Mouse (Mus musculus) urinary bladder, adult 2 months (tissue): ENCODE measurements at regions not wholly inside any gene's neighbourhood (a gene's known extent, or its start where the extent isn't known, plus 50 kb on each side); places are given as distances from the start of the nearest gene placed in this dataset.

Experiments used
- DNase-seq: peaks from one replicate; pipeline ENCODE4 v3.0.0; 2022; ENCODE audit warnings: low spot score

DNA sequence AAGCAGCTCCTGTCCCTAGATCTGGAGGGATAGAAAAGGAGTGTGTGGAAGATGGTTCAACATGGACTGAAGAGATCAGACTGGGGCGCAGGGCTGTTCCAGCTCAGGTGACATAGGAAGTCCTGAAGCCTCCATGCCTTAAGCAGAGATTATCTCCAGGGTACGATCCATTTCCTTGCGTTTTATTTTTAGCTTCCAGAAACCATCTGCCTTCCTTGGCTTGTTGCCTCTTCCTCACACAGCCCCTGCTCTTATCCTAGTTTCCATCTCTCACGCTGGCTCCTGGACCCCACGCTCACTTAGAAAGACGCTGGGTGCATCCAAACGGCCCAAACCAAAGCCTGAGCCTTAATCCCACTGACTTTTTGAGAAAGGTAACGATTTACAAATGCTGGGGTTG lies 206.8 kb upstream of the Daam1 start:
- no peak for DNase-seq

DNA sequence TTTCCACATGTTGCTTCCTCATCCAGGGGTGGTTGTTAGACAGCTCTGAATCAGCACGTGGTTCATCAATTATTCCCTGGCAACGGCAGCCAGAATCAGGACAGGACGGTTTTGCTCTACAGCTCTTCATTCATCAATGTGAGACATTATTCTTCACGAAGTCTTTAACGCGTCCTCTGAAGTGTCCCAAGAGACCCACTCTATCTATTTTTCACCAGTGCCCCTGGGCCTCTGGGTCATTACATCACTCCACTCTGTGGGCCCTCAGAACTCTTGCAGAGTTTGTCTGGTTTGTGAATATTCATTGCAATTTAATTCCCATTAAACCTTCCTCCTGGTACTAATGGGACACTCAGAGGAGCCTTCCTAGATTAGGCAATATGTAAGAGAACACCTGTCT lies 206.2 kb upstream of the Daam1 start:
- no peak for DNase-seq

DNA sequence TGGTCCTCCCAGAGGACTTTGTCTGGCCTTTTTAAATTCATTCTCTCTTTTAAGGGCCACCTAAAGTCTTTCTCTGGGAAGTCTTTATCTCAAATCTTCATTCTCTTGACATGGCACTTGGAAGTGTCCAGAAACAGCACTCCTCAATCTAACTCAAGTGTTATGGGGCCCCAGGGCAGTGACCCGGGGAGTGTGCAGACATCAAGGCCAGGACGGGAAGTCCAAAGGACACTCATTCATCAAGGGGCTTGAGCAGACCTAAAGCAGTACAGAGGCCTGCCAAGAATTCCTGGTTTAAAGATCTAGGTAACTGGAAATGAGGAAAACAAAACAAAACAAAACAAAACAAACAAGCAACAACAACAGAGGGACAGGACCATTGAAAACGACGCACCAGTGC lies 205.8 kb upstream of the Daam1 start:
- DNase-seq: no peak

DNA sequence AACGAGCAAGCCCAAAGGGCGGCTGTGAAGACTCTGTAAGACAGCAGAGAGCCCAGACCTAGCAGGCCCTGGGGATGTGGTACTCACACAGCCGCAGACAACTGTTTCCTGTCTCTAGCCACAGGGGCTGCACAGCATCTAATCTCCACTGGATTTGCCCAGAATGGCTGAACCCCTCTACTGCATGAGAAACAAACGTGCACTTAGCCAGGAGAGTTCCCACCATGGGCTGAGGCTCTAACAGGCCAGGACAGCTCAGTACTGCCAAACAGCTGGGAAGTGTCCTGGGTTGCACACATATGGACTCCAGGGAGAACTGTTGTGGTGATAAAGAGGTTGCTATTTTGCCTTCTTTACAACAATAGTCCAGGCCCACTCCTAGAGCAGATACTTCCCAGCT lies 204.1 kb upstream of the Daam1 start:
- DNase-seq: no peak

DNA sequence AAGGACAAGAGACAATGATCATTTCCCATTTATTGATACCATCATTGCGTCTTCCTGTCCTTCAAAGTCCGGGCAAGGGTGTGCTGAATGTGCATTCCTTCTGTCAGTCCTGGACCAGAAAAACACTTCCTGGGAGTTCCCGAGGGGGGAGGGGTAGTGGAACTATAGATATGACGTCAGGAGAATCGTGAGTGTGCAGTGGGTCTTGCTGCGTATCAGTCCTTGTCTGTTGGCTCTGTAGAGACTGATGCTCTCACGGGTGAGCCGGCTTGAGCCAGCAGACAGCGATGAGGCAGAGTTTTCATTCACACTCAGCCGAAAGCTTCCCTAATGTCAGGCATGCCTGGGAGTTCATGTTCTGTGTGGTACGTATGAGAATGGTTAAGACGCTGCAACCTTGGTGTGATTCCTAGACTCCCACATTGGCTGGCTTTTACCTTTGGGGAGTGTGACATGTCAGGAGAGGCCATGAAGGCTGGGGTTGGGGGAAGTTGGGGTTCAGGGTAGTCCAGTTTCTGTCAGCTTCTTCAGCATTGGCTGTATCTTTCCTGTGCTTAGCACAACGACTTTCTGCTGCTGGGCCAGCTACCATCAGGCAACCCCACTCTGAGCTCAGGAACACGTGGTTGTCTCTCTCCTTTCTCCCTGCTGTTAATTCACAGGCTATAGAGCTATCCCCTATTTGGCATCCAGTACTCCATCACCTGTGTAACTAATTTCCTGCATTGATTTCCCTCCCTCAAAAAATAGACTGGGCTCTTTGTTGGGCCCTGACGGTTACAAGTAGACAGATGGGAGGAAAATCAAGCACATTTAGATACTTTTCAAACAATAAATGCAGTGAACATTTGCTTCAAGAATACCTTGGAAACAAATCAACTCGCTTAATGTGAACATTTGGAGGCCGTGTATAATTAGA lies 203.2 kb upstream of the Daam1 start:
- no peak for DNase-seq

DNA sequence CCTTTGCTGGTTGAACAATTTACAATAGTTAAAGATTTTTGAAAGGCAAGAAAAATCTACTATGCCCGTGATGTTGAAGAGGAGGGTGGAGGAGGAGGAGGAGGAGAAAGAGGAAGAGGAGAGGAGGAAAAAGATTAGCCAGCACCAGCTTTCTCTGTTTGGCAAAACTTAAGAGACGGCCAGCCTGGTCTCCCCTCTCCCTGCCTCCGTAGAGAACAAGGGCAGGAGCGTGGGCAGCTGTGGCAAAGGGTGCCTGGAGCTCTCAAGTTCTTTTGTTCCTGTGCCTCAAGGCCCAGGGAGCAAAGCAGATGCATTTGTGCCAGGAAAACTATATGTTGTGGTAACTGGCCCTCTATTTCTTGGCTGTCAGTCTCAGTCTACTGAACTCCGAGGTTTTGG lies 202.5 kb upstream of the Daam1 start:
- no peak for DNase-seq

DNA sequence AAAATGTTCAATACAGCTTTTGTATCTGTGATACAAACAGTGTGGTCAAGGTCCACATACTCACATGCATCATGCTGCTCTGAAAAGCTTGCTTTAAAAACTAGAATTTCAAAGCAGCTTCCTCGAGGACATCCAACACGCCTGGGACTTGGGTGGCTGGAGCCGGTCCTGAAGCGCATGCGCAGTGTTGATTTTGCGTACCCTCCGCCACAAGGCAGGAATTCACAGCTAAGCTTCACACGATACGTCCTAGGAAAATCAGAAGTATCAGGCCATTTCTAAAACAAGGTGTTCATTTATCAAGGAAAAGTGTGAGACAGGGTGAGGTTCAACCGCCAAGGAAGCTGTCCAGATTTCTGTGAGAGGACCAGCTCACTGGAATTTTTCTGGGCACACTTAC lies 202.1 kb upstream of the Daam1 start:
- DNase-seq: no peak

DNA sequence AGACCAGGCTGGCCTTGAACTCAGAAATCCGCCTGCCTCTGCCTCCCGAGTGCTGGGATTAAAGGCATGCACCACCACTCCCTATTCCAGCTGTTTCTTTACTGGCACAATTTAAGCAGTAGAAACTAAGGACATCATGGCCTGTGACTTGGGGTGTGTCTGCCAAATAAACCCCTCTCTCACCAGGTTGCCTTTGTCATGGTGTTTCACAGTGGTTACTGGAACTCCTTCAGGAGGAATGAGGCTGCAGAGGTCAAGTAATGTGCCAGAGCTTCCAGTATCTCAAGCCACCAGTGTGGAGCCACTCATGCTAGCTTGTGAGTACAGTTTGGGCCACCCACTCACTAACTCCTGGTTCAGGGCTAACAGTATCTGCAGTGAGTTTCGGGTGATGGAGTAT lies 200.5 kb upstream of the Daam1 start:
- DNase-seq: no peak

DNA sequence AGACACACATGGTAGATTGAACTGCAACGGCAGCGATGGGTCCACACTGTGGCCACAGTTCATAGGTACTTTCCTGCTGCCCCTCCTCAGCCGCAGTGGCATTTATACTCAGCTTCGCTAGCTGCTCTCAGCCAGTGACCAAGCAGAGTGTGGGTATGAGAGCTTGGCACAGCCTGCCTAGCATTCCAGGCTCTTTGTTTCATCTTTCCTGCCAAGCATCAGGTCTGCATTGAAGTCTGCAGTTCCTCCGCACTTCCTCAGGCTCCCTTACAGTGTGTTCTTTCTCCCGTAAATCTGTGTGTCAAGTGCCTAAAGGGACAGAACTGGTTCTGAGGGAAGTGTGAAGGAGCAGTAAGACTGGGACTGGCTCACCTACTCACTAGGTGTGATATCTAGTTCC lies 194.6 kb upstream of the Daam1 start:
- no peak for DNase-seq

DNA sequence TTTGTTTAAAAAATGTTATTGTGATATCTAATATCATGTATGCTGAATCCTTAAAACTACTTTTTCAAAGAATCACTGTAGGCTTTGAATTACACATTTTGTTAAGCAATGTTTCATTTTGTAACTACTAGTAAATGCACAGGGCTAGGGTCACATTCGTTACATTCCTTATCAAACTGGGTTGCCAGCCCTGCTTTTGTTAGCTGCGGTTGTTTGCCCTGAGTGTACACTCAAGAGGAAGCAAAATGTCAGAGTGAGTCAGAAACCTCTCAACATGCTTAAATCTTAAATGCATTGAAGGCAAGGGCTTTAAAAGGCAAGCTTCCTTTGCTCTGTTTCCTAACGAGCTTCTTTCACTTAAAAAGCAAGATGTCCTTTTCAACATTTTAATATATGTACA lies 193.6 kb upstream of the Daam1 start:
- no peak for DNase-seq

DNA sequence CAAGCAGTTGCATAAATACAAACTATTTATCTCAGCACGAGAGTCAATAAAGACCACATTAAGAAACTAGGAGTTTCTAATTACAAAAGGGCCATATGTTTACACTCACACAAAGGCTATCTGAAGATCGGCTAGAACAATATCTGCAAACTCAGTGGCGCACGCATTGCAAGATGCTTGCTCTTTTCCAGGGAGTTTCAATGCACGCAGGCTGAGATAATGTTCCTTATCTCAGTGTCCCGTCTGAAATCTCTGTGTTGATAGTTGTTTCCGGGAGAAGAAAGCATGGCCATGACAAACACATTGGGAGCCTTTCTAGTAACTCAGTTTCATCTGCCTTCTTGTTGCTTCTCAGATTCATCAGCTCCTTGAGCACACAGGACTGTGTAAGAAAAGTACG lies 192.6 kb upstream of the Daam1 start:
- no peak for DNase-seq

DNA sequence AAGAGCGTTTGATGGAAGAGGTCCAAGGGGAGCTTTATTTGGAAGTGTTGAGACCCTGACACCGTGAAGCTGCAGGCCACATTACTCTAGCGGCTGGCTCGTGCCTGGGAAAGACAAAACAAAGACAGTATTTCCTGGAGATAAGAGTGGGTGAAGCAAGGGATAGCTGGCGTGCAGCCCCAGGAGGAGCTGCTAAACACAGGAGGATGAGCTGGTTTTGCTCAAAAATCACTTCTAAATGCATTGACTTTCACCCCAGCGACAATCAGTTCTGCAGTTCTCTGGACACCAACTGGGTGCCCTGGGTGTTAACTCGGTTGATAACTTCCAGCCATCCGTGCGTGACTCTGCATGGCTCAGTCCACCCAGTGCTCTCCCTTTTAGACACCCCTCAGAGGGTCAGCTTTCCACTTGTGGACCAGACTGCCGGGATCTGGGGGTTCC lies 190.8 kb upstream of the Daam1 start:
- DNase-seq: no peak

DNA sequence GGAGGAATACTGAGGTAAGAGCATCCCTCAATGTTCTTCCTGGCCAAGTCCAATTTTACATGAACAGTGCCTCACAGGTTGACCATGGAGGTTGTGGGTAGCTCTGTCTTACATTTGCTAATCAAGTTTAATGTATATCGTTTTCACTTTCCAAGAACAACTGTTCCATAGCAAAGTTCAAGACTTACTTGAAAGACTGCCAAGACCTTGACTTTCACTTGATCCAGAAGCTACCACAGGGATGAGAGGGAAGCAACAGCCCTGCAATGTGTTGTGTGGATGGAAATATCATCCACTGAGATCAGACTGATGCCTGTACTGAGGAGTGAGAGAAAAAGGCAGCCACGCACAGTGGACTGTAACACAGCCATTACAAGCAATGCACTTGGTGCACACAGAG lies 189.4 kb upstream of the Daam1 start:
- no peak for DNase-seq

DNA sequence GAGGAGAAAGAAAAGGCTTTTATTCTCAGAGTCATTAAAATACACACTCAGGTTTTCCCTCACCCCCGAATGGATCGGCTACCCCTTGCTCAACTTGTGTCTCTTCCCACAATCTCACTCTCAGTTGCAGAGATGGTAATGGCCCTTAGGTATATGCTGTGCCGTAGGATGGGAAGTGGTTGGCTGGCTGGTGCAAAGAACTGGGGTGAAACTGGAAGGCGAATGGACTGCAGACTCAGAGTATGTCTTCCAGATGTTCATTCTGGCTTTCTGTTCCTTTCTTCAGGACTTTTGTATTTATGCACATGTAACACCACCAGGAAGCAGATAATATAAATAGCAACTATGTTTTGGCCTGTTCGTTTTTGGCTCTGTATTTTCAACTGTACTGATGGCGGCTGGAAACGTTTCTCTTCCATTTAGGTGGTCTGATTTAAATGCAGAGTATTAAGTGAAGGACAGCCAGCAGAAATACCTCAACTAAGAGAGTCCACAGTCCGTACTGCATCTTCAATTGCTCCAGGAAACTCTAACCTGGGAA lies 188.0 kb upstream of the Daam1 start:
- no peak for DNase-seq

DNA sequence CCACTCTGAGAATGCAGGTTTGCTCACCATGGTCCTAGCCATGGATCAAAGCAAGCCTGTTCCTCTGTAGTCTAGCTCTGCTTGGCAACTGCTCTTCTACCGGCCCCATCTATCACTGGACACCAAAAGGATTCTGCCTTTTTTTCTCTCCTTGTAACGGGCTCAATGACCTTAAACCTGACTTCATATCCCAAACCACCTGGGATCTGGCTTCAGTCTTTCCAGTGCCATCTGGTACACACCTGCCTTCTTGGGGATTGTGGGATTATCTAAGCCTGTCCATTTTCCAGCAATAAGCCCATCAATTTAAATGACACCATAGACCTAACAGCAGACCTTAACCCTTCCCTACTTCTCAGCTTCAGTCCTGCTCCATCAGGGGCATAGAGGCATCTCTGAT lies 179.6 kb upstream of the Daam1 start:
- no peak for DNase-seq

DNA sequence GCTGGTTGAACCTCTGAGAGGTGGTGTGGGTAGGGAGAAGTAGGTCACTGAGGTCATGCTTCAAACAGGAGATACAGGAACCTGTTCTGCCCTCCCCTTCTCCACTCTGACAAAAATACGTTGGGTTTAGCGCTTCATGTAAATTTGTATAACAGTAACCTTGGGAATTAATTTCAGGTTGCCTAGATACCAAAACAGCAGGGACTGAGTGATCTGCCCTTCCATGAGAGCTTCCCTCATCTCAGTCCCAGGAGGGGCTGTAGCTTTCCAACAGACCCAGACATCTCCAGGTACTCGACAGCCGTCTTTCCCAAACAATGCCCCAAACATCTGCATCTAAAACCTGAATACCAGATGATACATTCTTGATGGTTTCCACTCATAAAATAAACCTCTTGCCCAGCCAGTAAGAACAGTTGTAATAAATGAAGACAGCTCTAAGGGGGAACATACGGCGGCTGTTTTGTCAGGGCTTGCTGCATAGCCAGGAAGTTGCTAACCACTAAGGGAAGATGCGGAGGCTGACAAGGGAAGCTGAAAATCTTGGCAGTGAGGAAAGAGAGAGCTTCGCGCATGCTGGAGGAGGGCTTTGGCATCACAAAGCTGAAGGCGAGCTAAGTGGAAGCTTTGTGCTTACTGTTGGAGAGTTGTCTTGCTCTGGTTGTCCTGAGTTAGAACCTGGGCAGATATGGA lies 137.4 kb upstream of the Daam1 start:
- no peak for DNase-seq

DNA sequence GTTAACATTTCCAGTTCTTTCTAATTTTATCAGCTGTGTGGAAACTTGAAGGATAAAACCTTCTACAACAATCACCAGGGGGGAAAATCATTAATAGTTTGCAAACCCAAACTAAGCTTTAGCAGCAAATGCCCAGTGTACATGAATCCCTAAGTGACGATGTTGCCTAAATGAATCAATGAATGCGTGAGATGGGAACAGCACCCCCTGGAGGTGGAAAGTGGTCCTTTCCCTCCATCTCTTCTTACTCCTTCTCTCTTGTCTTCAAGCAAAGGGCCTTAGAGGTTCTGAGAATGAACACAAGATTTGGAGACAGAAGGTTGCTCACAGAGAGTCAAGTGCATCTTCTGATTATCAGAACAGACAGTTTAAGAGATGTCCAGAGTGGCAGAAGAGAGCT lies 129.1 kb upstream of the Daam1 start:
- DNase-seq: no peak

DNA sequence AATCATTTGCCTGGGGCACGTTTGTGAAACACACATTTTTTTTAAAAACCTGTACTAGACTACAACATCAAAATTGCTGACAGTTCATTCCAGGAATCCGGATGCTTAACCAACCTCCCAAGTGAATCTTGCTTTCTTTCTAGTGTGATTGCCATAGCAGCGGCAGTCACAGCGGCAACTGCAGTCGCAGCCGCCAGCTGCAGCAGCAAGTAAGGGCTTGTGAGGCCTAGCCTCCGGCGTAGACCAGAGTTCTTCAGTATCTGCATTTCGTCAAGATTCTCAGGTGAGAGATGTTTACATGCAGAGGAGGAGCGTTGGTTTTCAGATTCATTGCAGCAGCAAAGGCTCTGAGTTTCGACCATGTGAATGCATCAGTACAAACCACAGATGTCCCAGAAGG lies 128.7 kb upstream of the Daam1 start:
- no peak for DNase-seq

DNA sequence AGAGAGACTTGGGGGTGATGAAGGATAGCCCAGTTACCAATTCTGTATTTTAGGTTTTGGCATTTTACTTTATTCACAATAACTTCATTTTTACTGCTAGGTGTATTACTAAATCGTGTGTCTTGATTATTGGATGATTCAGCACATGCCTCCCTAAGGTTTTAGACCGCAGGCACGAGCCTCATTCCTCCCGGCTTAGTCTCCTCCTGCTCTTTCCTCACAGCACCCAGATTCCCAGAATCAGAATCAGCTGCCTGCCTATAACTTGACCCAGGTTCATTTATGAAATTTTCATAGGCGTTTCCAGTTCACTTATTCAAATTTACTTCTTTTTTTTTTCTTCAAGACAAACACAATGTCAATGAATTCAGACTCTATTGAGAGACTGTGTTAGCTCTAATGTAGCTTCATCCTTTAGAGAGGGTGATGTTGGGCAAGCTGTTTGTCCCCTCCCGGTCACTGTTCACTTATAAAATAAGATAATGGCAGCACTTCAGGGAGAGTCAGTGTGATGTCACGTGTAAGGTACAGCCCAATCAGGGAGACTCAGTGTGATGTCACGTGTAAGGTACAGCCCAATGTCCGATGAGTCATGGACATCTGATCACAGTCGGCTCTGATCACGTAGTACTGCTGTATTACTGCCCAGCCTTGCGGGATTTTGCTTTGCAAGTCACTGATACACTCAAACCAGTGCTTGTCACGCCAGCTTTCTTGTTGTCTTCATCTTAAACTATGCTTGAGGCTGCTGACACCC lies 127.6 kb upstream of the Daam1 start:
- DNase-seq: no peak

DNA sequence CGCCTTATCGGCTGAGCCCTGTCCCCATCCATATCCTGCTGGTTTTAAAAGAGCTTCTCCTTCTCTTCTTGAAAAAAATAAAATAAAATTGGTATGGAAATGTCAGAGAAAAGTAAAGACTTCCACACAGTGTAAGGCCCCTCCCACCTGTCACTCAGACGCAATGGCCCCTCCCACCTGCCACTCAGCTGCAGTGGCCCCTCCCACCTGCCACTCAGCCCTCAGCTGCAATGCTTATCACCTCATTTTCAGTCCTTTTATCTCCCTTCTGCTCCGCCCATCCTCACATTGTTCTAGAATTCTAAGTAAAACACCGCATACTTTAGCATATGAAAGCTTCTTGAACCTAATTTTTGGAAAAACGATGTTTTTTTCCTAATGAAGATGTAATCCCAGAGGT lies 126.4 kb upstream of the Daam1 start:
- no peak for DNase-seq

DNA sequence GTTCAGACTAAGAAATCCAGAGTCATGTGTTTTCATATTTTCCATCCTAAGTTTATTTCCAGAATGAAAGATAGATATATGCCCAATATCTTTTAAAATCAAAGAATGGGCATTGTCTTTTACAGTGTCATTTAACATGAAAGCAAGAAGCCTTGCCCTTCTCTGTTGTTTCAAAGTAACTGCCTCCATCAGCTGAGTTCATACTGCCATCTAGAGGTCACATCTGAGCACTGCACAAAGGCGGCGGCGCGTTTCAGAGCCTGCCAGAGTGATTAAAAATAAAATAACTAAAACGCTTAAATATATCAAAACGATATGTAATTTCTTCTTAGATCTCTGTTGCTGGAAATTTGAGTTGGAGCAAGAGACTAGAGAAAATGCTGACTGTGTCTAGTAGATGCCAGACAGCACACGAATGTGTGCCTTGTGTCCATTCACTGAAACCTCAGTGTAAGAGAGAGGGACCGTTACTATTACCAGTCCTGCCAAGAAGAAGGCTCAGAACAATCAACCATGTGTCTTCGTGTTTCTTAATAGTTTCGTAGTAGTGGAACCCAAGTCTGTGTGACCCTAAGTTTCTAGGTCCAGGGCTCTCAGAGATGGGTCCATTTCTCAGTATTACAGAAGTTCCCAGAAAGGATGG lies 123.0 kb upstream of the Daam1 start:
- DNase-seq: no peak

DNA sequence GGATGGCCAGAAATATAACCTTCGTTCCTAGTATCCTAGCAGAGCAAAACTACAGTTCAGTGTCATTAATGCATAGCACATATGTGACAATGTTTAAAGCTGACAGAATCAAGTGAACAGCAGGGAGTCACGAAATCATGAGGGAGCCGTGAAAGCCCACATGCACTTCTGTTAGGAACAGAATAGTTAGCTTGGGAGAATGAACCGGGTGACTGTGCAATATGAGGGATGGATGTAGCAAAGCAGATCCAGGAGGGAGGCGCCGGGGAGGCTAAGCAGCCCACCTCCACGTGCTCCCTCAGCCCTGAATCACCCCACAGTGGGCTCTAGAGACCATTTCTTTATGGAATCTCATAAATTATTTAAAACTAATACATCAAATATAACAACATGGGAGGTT lies 116.3 kb upstream of the Daam1 start:
- no peak for DNase-seq
